Mouse (Mus musculus) midbrain, embryonic 15.5 days (tissue): ENCODE data around the gene Polr1d. TPM values are rescaled to one million over a fixed set of nuclear protein-coding genes. Genes with fewer than 3 reads are reported as not detected.

ENCODE experiments used
- ATAC-seq: fragments of 200-750 bp; cut with Nextera tagmentation; replicated peaks from 2 replicates; pipeline ENCODE4 v1.8.0; 2017; ENCODE audit warnings: moderate TSS enrichment
- H3K27ac ChIP-seq: fragments of 300-500 bp; sonication (generic); 2 replicates; pipeline ENCODE4 v1.5.1; 2015; ENCODE audit warnings: mild to moderate bottlenecking, inconsistent platforms
- H3K27me3 ChIP-seq: fragments of 300-500 bp; sonication (generic); replicated peaks from 2 replicates; pipeline ENCODE4 v1.6.1; 2015; ENCODE audit warnings: inconsistent platforms
- H3K36me3 ChIP-seq: fragments of 300-500 bp; sonication (generic); replicated peaks from 2 replicates; pipeline ENCODE4 v1.6.1; 2015; ENCODE audit warnings: inconsistent platforms
- H3K4me1 ChIP-seq: fragments of 300-500 bp; sonication (generic); 2 replicates; pipeline ENCODE4 v1.6.1; 2015; ENCODE audit warnings: inconsistent platforms
- H3K4me2 ChIP-seq: fragments of 300-500 bp; sonication (generic); 2 replicates; pipeline ENCODE4 v1.6.1; 2015; ENCODE audit warnings: inconsistent platforms, mild to moderate bottlenecking, moderate library complexity
- H3K4me3 ChIP-seq: fragments of 300-500 bp; sonication (generic); 2 replicates; pipeline ENCODE4 v1.5.1; 2015; ENCODE audit warnings: mild to moderate bottlenecking, inconsistent platforms
- H3K9ac ChIP-seq: fragments of 300-500 bp; sonication (generic); 2 replicates; pipeline ENCODE4 v1.6.1; 2015; ENCODE audit warnings: mild to moderate bottlenecking, inconsistent platforms
- H3K9me3 ChIP-seq: fragments of 300-500 bp; sonication (generic); 2 replicates; pipeline ENCODE4 v1.6.1; 2016; ENCODE audit warnings: inconsistent platforms
- WGBS: fragments of 180-500 bp; shearing (Covaris S2); methylation state at CpG from one replicate; pipeline ENCODE4 v1.1.7; 2015; ENCODE audit warnings: mixed read lengths; 5-methylcytosine and 5-hydroxymethylcytosine counted together
- polyA plus RNA-seq: library from polyadenylated mRNA; unstranded; fragments of >200 nt; fragmentation: Nextera tagmentation; extraction: Ambion mirVana; gene quantifications from 2 replicates; pipeline ENCODE4 v1.2.1, GENCODE M21; 2015

Gene Polr1d
- polyA plus RNA-seq, 1 experiment from 2014 or later, result 95.6 TPM

- Histone ChIP-seq H3K4me3 (peak overlapping the region; percentile 11; the same call in 1 of the 2 replicates), H3K4me1 (peaks cover 10% of the 10 kb centered on the region), H3K9ac (no peak overlapping the region), H3K9me3 (no peaks in the 10 kb centered on the region), H3K27ac (no peak overlapping the region), H3K4me2 (peak overlapping the region; percentile 43), H3K36me3 (no peaks in the 10 kb centered on the region), H3K27me3 (peaks cover 25% of the 10 kb centered on the region)
- 7% methylated on average over 17 of the region's 17 CpGs for WGBS
- no peak for ATAC-seq
These were observed 56.8 kb downstream of the Polr1d start for GRCm38 (mm10) chr5:147133662-147134061.

DNA sequence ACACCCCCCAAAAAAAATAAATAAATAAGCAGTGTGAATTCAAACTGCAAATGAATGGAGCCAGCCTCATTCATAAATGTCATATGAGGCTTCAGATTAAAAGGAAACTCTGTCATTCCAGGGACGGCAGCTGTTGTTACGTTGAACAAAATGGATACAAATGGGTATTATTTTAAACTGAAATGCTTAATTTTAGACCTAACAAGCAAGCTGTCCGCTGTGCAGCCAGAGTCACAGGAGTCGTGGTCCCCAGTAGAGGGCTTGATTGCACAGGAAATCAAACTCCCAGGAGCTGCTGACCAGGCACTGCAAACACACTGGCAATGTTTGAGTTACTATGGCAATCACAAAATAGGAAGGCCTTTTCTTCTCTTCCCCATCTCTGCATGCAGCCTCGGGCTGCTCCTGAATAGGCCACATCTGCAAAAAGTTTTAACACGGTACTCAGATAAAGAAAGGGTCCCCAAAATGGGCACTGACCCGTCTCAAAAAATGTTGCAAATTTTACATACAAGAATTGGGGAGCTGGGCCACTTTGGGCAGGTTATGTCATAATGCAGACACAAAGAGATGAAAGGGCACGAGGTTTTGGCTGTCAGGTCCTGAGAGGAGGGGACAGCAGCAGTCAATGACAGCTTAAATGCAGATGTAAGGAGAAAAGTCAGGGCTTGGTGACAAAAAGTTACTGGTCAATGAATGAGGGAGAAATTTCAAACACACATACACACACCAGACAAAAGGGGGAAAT lies 57.7 kb downstream of the Polr1d start:
- Histone ChIP-seq H3K9ac (no peak overlapping the region), H3K4me3 (no peak overlapping the region), H3K4me1 (peaks cover 10% of the 10 kb centered on the region), H3K9me3 (no peaks in the 10 kb centered on the region), H3K27me3 (peaks cover 25% of the 10 kb centered on the region), H3K4me2 (no peak overlapping the region), H3K36me3 (no peaks in the 10 kb centered on the region), H3K27ac (no peak overlapping the region)
- 9% methylated on average over 8 of the region's 8 CpGs for WGBS
- ATAC-seq, result no peak

GRCm38 (mm10) chr5:147135089-147135446 lies 58.2 kb downstream of the Polr1d start:
- H3K27me3 ChIP-seq, result peaks cover 25% of the 10 kb centered on the region
- 63% methylated on average over 3 of the region's 3 CpGs for WGBS
- H3K27ac ChIP-seq, result no peak overlapping the region
- no peak for ATAC-seq
- H3K4me1 ChIP-seq, result peaks cover 10% of the 10 kb centered on the region
- H3K36me3 ChIP-seq, result no peaks in the 10 kb centered on the region
- H3K9me3 ChIP-seq, result no peaks in the 10 kb centered on the region
- H3K4me3 ChIP-seq, result no peak overlapping the region
- H3K9ac ChIP-seq, result no peak overlapping the region
- H3K4me2 ChIP-seq, result no peak overlapping the region

- no peaks in the 10 kb centered on the region for H3K9me3 ChIP-seq
- no peaks in the 10 kb centered on the region for H3K36me3 ChIP-seq
- H3K27me3 ChIP-seq, result peaks cover 25% of the 10 kb centered on the region
- no peak overlapping the region for H3K4me3 ChIP-seq
- no peak overlapping the region for H3K4me2 ChIP-seq
- no peak for ATAC-seq
- H3K27ac ChIP-seq, result no peak overlapping the region
- H3K4me1 ChIP-seq, result peaks cover 10% of the 10 kb centered on the region
- WGBS, result 30% methylated on average over 13 of the region's 13 CpGs
- no peak overlapping the region for H3K9ac ChIP-seq
These were observed 59.1 kb downstream of the Polr1d start for GRCm38 (mm10) chr5:147135994-147136393.

DNA sequence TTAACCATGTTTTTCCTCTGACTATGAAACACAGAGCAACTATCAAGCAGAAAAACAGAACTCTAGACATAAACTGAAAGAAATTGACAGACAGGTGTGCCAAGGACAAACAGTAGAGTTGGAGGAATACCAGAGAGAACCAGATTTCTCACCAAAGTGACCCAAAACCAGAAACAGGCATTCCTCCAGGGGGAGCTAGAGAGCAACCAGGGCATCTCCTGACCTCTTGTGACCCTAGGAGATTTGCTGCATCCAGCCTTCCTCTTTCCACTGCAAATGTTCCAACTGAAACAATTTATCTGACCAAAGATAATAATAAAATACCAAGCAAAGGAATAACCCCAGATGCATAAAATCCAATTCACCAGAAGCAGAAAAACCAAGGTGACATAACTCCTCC lies 70.5 kb downstream of the Polr1d start:
- ATAC-seq, result no peak
- H3K4me1 ChIP-seq, result no peaks in the 10 kb centered on the region
- no peak overlapping the region for H3K9ac ChIP-seq
- H3K4me2 ChIP-seq, result no peak overlapping the region
- H3K27ac ChIP-seq, result no peak overlapping the region
- 0 out of 2 replicates have a peak, but pooled peaks cover 6% of the 10 kb centered on the region for H3K9me3 ChIP-seq
- no peak overlapping the region for H3K4me3 ChIP-seq
- H3K36me3 ChIP-seq, result no peaks in the 10 kb centered on the region
- peaks cover 6% of the 10 kb centered on the region for H3K27me3 ChIP-seq

GRCm38 (mm10) chr5:147154806-147155371 lies 78.0 kb downstream of the Polr1d start:
- ATAC-seq, result 0 out of 2 replicates have a peak, but pooled peaks have one; percentile 27
- Histone ChIP-seq H3K36me3 (no peaks in the 10 kb centered on the region), H3K9me3 (no peaks in the 10 kb centered on the region), H3K27ac (no peak overlapping the region), H3K4me1 (peaks cover 18% of the 10 kb centered on the region), H3K9ac (no peak overlapping the region), H3K27me3 (peaks cover 23% of the 10 kb centered on the region), H3K4me2 (peak overlapping the region; percentile 9; the same call in 1 of the 2 replicates), H3K4me3 (no peak overlapping the region)
- 3% methylated on average over 13 of the region's 13 CpGs for WGBS

DNA sequence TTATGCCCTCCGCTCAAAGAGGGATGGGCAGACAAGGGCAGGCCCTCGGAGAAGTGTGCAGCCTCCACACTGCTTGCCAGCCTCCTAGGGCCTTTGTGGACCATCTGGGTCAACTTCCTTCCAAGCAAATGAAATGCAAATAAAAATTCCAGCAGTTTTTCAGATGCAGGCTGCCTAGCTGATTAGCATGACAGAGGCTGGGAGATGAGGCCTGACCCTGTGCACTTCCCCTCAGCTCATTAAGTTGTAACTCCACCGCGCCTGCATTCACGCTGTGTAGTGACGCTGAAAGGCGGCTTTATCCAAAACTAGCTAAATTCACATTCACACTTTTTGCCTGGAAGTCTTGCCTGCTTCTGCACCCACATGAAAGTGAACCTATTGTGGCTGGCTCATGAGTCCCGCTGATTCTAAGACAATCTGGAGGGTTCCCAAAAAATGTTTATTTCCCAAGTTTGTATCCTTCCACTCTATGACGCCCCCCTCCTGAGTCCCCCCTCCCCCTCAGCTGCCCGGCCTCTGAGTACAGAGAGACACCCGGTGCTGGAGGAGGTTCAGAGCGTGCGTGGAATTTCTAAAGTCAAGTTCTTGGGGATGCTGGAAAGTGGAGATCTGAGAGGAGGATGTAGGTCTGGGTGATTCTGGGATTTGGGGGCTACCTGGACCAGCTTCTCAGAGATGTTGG lies 78.7 kb downstream of the Polr1d start:
- Histone ChIP-seq H3K9ac (0 out of 2 replicates have a peak overlapping the region, but pooled peaks have one; percentile 1), H3K27ac (no peak overlapping the region), H3K36me3 (no peaks in the 10 kb centered on the region), H3K4me3 (no peak overlapping the region), H3K9me3 (no peaks in the 10 kb centered on the region), H3K4me1 (peaks cover 18% of the 10 kb centered on the region), H3K4me2 (peak overlapping the region; percentile 9), H3K27me3 (peaks cover 23% of the 10 kb centered on the region)
- 2% methylated on average over 13 of the region's 13 CpGs for WGBS
- peak; percentile 86 for ATAC-seq

DNA sequence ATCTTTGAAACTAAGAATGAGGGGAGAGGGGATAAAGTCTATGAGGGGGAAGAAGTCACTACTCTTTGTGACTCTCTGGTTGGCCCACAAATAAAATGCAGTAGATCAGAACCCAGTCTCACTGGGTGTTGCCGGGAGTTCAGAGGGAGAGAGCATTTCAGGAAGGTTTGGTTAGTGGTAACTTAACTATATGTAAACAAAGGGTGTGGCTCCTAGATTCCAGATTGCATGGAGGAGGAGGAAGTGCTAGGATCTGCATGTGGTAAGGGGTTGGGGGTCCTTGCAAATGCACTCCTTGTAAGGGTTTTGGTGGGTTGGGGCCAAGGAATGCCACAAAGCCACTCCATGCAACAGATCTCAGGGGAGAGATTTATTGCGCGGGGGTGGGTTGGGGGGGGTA lies 79.5 kb downstream of the Polr1d start:
- no peak for ATAC-seq
- WGBS, result 53% methylated on average over 3 of the region's 3 CpGs
- H3K27me3 ChIP-seq, result peaks cover 26% of the 10 kb centered on the region

GRCm38 (mm10) chr5:147157441-147157840 lies 80.6 kb downstream of the Polr1d start:
- 78% methylated on average over 7 of the region's 7 CpGs for WGBS
- Histone ChIP-seq H3K4me2 (no peak overlapping the region), H3K4me1 (peaks cover 18% of the 10 kb centered on the region)

More for the DNA sequence above, 79.5 kb downstream of the Polr1d start:
- Histone ChIP-seq H3K27ac (no peak overlapping the region), H3K9ac (no peak overlapping the region), H3K36me3 (no peaks in the 10 kb centered on the region), H3K4me3 (no peak overlapping the region), H3K4me1 (peaks cover 18% of the 10 kb centered on the region), H3K4me2 (no peak overlapping the region), H3K9me3 (no peaks in the 10 kb centered on the region)

DNA sequence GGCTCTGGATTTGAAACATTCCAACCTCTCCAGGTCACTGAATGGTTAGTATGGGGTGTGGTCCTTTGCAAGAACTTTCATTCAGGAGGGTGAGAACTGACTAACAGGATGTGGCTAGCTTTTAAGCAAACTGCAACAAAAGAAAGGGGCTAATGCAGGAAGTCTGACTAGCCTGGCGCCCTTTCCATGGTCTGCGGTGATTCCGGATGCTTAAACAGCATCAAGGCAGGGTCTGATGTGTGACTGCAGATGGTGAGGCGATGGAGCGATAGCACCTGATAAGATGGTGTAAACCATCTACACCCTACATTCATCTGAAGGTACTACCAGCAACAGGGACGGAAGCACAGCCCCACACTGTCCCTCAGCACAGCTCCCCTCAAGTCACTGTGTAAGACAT lies 82.5 kb downstream of the Polr1d start:
- H3K4me2 ChIP-seq, result no peak overlapping the region
- ATAC-seq, result no peak
- H3K9ac ChIP-seq, result no peak overlapping the region
- H3K27ac ChIP-seq, result no peak overlapping the region
- H3K4me3 ChIP-seq, result no peak overlapping the region
- no peaks in the 10 kb centered on the region for H3K36me3 ChIP-seq
- peaks cover 17% of the 10 kb centered on the region; the same call in 1 of the 2 replicates for H3K27me3 ChIP-seq
- H3K4me1 ChIP-seq, result peaks cover 18% of the 10 kb centered on the region
- no peaks in the 10 kb centered on the region for H3K9me3 ChIP-seq
- 92% methylated on average over 6 of the region's 6 CpGs for WGBS

More at GRCm38 (mm10) chr5:147157441-147157840, 80.6 kb downstream of the Polr1d start:
- Histone ChIP-seq H3K27me3 (peaks cover 19% of the 10 kb centered on the region), H3K36me3 (no peaks in the 10 kb centered on the region), H3K9me3 (no peaks in the 10 kb centered on the region), H3K27ac (no peak overlapping the region), H3K9ac (no peak overlapping the region), H3K4me3 (no peak overlapping the region)
- no peak for ATAC-seq

- Histone ChIP-seq H3K36me3 (no peaks in the 10 kb centered on the region), H3K4me2 (no peak overlapping the region), H3K4me3 (no peak overlapping the region), H3K4me1 (peaks cover 15% of the 10 kb centered on the region), H3K27me3 (peaks cover 17% of the 10 kb centered on the region; the same call in 1 of the 2 replicates), H3K9ac (no peak overlapping the region), H3K27ac (no peak overlapping the region), H3K9me3 (no peaks in the 10 kb centered on the region)
- ATAC-seq, result no peak
- 89% methylated on average over 2 of the region's 2 CpGs for WGBS
These were observed 82.9 kb downstream of the Polr1d start for GRCm38 (mm10) chr5:147159792-147160191.
